Mouse (Mus musculus) testis, adult 2 months (tissue): ENCODE data around the gene Fam219a. TPM values are rescaled to one million over a fixed set of nuclear protein-coding genes. Genes with fewer than 3 reads are reported as not detected.

Source experiments
- H3K27ac ChIP-seq: fragments of 200-500 bp; 2 replicates; pipeline ENCODE4 v1.5.1; 2012; ENCODE audit warnings: low read depth, low read length; ENCODE audit not compliant: control insufficient read depth, insufficient read depth
- H3K27me3 ChIP-seq: fragments of 200-500 bp; 2 replicates; pipeline ENCODE4 v1.6.1; 2012; ENCODE audit warnings: mild to moderate bottlenecking, low read length, moderate library complexity; ENCODE audit not compliant: control insufficient read depth, insufficient read depth
- H3K36me3 ChIP-seq: fragments of 200-500 bp; 2 replicates; pipeline ENCODE4 v1.6.1; 2012; ENCODE audit warnings: mild to moderate bottlenecking, low read length; ENCODE audit not compliant: control insufficient read depth, insufficient read depth
- H3K4me1 ChIP-seq: fragments of 200-500 bp; 2 replicates; pipeline ENCODE4 v1.6.1; 2012; ENCODE audit warnings: low read length; ENCODE audit not compliant: control insufficient read depth, insufficient read depth
- H3K4me3 ChIP-seq: fragments of 200-500 bp; 2 replicates; pipeline ENCODE4 v1.5.1; 2012; ENCODE audit warnings: low read depth, mild to moderate bottlenecking, low read length, moderate library complexity, mixed read lengths; ENCODE audit not compliant: control insufficient read depth
- CTCF ChIP-seq: fragments of 200-500 bp; IDR thresholded peaks from 2 replicates; pipeline ENCODE4 v1.5.1; 2012; ENCODE audit warnings: low read depth, mild to moderate bottlenecking, inconsistent platforms, low read length, moderate library complexity; ENCODE audit not compliant: control insufficient read depth, insufficient read depth, insufficient replicate concordance
- POLR2A ChIP-seq: fragments of 200-500 bp; IDR thresholded peaks from 2 replicates; pipeline ENCODE4 v1.6.1; 2012; ENCODE audit warnings: low read depth, mild to moderate bottlenecking, inconsistent platforms, low read length, moderate library complexity; ENCODE audit not compliant: control insufficient read depth
- polyA plus RNA-seq: library from polyadenylated mRNA; depleted of rRNA; stranded (reverse); fragments of >200 nt; gene quantifications from 2 replicates; pipeline ENCODE4 v1.2.3, GENCODE M21; 2012

Fam219a gene
- polyA plus RNA-seq, 1 experiment, result 36.8 TPM

- no peaks in the 10 kb centered on the region for H3K36me3 ChIP-seq
- no peaks in the 10 kb centered on the region for H3K27me3 ChIP-seq
- H3K4me3 ChIP-seq, result no peak overlapping the region
- peaks cover 51% of the 10 kb centered on the region for H3K4me1 ChIP-seq
- no peak overlapping the region for H3K27ac ChIP-seq
- TF ChIP-seq POLR2A (no peak), CTCF (no peak)
Observed at GRCm38 (mm10) chr4:41504325-41504724, 65.0 kb downstream of the Fam219a start.

- no peak for TF ChIP-seq CTCF
- no peak for TF ChIP-seq POLR2A
- Histone ChIP-seq H3K4me3 (peak within 1 kb of the TSS; percentile 63), H3K36me3 (no peaks in the 10 kb centered on the region), H3K4me1 (peaks cover 57% of the 10 kb centered on the region), H3K27ac (no peak within 1 kb of the TSS), H3K27me3 (no peaks in the 10 kb centered on the region)
Observed at GRCm38 (mm10) chr4:41502986-41503412, 66.3 kb downstream of the Fam219a start, which contains the start of gene AI464131. Gene AI464131 (minus strand): TSS chr4:41503076.

GRCm38 (mm10) chr4:41502171-41502940 is 67.0 kb downstream of the Fam219a start:
- Histone ChIP-seq H3K27me3 (no peaks in the 10 kb centered on the region), H3K4me1 (peaks cover 58% of the 10 kb centered on the region), H3K36me3 (no peaks in the 10 kb centered on the region), H3K27ac (no peak overlapping the region), H3K4me3 (peak overlapping the region; percentile 63)
- TF ChIP-seq POLR2A (no peak), CTCF (no peak)

GRCm38 (mm10) chr4:41500787-41501186 is 68.6 kb downstream of the Fam219a start:
- TF ChIP-seq CTCF, result no peak
- Histone ChIP-seq H3K36me3 (no peaks in the 10 kb centered on the region; the same call in 1 of the 2 replicates), H3K27ac (no peak overlapping the region), H3K4me3 (peak overlapping the region; percentile 40), H3K27me3 (no peaks in the 10 kb centered on the region), H3K4me1 (peaks cover 48% of the 10 kb centered on the region)

- H3K4me3 ChIP-seq, result peak overlapping the region; percentile 85
- no peaks in the 10 kb centered on the region; the same call in 1 of the 2 replicates for H3K36me3 ChIP-seq
- H3K27me3 ChIP-seq, result no peaks in the 10 kb centered on the region
- H3K4me1 ChIP-seq, result peaks cover 41% of the 10 kb centered on the region
- TF ChIP-seq POLR2A, result no peak
- no peak for TF ChIP-seq CTCF
- no peak overlapping the region for H3K27ac ChIP-seq
Observed at GRCm38 (mm10) chr4:41499619-41500018, 69.7 kb downstream of the Fam219a start.

- no peaks in the 10 kb centered on the region; the same call in 1 of the 2 replicates for H3K36me3 ChIP-seq
- H3K4me1 ChIP-seq, result peaks cover 37% of the 10 kb centered on the region
- H3K4me3 ChIP-seq, result peak overlapping the region; percentile 85
- 0 out of 2 replicates have a peak overlapping the region, but pooled peaks have one; percentile 8 for H3K27ac ChIP-seq
- no peak for TF ChIP-seq POLR2A
- no peak for TF ChIP-seq CTCF
- no peaks in the 10 kb centered on the region for H3K27me3 ChIP-seq
Observed at GRCm38 (mm10) chr4:41498921-41499391, 70.4 kb downstream of the Fam219a start.

GRCm38 (mm10) chr4:41497995-41498845 is 71.1 kb downstream of the Fam219a start:
- Histone ChIP-seq H3K4me1 (peaks cover 36% of the 10 kb centered on the region), H3K27ac (peak overlapping the region; percentile 62), H3K4me3 (peak overlapping the region; percentile 85), H3K36me3 (no peaks in the 10 kb centered on the region; the same call in 1 of the 2 replicates), H3K27me3 (no peaks in the 10 kb centered on the region)
- no peak for TF ChIP-seq CTCF
- peak; percentile 73; the same call in 1 of the 2 replicates for TF ChIP-seq POLR2A
